Mouse (Mus musculus) kidney, adult 8-10 months (tissue): ENCODE data around the gene Pde2a.

ENCODE experiments used
- DNase-seq, 2 experiments: peaks; one replicate each; pipeline ENCODE4 v3.0.0; 2022

Pde2a gene

GRCm38 (mm10) chr7:101421529-101421928, at the start of gene Pde2a:
Gene Pde2a (plus strand): TSS chr7:101421691.
- DNase-seq: no peak

GRCm38 (mm10) chr7:101373082-101373481, 48.4 kb upstream of the Pde2a start:
- DNase-seq: no peak

DNA sequence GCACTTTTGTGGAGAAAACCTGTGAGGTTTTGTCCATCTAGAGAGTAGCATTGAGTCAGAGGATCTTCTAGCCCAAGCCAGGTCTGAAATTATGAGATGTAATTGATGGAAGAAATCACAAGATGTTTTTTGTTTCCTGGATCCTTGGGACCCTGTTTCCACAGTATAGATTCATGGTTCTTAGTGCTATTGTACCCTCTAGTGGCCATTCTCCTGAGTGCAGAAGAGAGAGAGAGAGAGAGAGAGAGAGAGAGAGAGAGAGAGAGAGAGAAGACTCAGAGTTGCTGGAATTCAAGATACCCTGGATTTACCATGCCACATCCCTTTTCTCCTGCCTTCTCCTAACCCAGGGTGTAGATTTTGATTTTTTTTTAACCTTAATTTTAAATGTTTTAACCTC, 47.3 kb upstream of the Pde2a start:
- peak in 1 of 2 experiments; percentile 44 for DNase-seq

GRCm38 (mm10) chr7:101376701-101377340, 44.7 kb upstream of the Pde2a start:
- no peak for DNase-seq

- peak; percentile 79 to 82 for DNase-seq
These were observed 43.7 kb upstream of the Pde2a start for GRCm38 (mm10) chr7:101377741-101378262.

GRCm38 (mm10) chr7:101378285-101378684, 43.2 kb upstream of the Pde2a start:
- peak in 1 of 2 experiments; percentile 25 for DNase-seq

DNA sequence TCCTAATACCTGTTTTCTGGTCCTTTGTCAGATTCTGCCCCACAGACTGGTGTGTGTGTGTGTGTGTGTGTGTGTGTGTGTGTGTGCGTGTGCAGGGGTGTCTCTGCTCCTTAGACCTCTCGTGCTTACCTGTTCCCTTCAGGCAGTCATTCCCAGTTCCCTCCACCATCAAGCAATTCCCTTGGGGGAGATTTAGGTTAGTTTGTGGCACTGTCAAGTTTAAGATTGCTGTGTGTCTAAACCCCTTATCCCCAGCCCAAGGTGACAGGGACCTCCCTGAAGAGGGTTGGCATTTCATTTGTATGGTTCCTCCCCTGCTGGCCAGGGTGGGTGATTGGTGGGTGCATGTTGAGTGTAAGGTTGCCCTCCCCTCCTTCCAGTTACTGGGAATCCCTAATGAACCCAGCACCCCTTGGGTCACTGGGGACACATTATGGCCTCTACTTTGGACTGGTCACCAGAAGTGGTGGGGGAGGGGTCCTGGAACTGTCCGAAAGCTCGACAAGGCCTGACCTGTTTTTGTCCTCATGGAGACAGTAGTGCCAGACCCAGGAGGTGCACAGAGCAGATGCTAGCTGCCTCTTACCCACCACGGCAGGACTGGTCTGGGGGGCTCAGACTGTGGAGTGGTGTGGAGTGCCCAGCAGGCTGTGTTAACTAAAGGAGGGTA, 42.6 kb upstream of the Pde2a start:
- peak; percentile 37 to 43 for DNase-seq

GRCm38 (mm10) chr7:101379732-101380131, 41.8 kb upstream of the Pde2a start:
- no peak for DNase-seq

GRCm38 (mm10) chr7:101381512-101381911, 40.0 kb upstream of the Pde2a start:
- peak; percentile 75 to 79 for DNase-seq

GRCm38 (mm10) chr7:101382378-101382777, 39.1 kb upstream of the Pde2a start:
- DNase-seq: peak; percentile 44

DNA sequence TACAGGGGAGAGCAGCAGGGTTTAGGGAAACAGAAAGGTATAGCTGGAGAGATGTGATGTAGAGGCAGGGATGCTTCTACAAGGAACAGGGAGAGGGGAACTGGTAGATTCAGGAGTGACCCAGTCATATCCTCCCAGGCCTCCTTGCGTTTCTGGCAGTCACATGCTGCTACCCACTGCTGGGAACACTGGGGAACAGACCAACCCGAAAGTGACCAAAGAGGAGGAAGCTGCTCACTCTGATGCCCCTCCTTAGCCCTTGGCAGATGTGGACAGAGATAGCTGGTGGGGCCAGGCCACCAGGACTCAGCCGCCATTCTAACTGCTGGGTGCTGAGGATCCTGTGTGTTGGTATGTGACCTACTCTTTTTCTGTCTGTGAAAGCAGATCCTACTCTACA, 37.7 kb upstream of the Pde2a start:
- no peak for DNase-seq

DNA sequence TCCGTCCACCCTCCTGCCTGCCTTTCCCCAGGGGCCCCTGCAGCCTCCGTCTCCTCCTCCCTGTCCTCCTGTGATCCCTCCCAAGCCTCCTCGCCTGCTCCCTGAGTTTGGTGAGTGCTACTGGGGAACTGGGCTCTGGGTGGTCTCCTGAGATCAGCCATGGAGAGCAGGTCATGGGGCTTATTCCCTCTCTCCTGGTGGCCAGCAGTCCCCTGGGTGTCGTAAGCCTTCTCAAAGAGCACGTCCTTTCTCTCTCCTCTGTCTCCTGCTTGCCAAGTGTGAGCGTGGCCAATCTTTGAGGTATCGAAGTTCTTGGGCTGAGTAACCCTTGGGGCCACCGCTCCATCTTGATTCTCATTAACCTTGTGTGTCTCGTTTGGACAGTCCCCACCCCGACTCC, 36.6 kb upstream of the Pde2a start:
- DNase-seq: no peak

DNA sequence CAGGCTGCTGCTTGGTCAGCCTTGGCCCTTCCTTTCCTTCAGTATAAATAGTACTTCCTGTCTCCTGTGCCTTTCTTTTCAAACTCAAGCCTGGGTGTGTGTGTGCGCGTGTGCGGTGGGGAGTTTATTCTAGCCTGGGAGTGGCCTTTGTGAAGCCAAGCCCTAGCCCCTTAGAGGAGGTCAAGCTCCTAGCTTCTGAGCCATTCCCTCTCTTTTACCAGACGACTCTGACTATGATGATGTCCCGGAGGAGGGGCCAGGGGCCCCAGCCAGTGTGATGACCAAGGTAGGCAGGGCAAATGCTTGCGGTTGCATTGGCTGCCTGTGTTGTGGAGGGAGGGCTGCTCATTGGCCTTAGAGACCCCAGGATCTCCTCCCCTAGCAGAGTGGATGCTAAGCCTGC, 36.2 kb upstream of the Pde2a start:
- DNase-seq: no peak

GRCm38 (mm10) chr7:101385866-101386452, 35.5 kb upstream of the Pde2a start:
- DNase-seq: no peak

DNA sequence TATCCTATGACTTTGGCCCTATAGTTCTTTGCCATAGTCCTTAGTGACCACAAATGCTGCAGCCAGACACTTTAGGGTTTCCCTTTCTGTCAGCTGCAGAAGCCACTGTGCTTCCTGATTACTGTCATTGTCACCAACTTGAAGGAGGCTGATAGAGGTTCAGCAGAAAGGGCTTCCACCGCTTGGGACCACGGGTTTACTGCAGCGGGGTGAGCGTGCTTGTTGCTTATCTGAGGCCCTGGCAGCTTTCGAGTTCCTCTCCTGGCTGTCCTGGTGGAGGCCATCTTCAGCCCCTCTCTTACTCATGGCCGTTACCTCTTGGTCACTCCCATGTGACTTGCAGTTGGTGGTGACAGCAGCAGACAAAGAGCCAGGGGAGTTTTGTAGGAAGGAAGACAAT, 32.2 kb upstream of the Pde2a start:
- DNase-seq: no peak

DNA sequence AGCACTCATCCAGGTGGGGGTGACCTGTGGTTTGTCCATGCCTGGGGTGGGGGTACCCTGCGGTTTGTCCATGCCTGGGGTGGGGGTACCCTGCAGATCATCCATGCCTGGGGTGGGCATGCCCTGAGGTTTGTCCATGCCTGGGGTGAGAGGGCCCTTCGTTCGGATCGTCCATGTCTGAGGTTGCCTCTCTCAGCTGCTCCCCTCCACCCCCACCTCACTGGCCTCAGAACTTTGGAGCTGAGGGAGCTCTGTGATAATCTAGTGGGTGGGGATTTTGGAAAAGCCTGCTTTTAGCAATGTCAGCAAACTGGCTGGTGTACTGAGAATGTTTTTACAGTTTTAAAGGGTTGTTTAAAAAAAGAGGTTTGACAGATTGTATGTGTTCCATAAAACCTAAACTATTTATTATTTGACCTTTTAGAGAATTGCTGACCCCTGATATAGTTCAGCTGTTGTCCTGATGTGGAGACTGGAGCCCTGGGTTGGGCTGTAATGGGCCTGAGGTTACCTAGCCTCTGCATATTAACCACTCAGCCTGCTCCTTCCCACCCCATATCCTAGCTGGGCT, 29.5 kb upstream of the Pde2a start:
- DNase-seq: no peak

- DNase-seq: no peak
These were observed 28.5 kb upstream of the Pde2a start for GRCm38 (mm10) chr7:101393015-101393414.

GRCm38 (mm10) chr7:101393694-101394504, 27.6 kb upstream of the Pde2a start:
- peak in 1 of 2 experiments; percentile 43 for DNase-seq

GRCm38 (mm10) chr7:101394569-101394968, 26.9 kb upstream of the Pde2a start:
- no peak for DNase-seq

- DNase-seq: no peak
These were observed 26.0 kb upstream of the Pde2a start for GRCm38 (mm10) chr7:101395471-101395870.

DNA sequence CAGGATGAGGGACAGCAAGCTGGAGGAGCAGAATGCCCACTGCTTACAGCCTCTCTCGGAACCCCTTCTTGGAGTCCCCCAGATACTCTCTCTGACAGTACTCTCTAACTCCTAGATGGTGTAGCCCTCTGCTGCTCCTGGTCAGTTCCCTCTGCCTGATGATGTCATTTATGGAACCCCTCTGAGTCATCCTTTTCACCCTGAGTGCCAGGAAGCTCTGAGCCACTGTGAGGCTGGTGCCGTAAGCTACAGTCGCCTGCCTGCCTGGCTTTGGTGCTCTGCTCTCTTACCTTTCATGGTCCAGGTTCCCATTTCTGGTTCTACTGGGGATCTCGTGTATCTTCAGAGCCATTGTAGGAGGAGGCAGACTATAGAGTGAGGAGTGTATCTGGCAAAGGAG, 24.3 kb upstream of the Pde2a start:
- DNase-seq: no peak

- DNase-seq: no peak
These were observed 20.0 kb upstream of the Pde2a start for GRCm38 (mm10) chr7:101401510-101401909.

DNA sequence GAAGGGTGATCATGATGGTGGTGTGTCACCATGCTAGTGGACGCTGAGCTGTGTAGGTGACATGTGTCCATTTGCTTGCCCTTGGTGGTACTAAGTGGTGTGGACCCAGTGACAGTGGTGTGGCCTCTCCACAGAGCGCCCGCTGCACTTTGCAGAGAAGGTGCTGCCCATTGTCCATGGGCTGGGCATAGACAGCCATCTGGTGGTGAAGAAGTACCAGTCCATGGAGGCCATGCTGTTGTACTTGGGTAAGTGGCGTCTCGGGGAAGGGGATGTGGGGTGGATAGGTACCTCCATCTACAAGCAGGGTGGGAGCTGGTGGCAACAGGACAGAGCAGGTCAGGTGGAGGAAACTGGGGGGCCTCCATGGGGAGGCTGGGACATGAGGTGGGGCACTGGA, 17.7 kb upstream of the Pde2a start:
- DNase-seq: no peak
